Mouse (Mus musculus): Measurements from ENCODE around the gene Prpf19.

Gene Prpf19

DNA sequence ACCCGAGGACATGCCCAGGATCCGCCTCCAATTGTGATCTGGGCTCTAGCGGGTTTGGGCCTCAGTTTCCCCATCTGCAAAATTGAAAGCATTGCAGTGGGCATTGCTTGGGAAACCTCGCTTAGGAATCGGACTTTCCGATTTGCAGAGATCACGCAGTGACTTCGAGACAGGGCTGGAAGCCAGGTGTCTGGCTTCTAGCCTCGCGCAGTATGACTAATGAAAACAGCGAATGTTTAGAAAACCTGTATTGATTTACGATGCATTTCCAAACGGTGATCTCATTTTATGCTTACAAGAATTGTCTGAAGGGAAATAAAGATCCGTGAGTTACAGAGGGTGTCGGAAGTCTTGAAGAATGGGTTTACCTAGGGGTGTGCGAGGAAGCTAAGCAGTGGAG is 677 bp downstream of the Prpf19 start:
- in situ Hi-C loops (cut with MseI, MboI), result no loop called here

DNA sequence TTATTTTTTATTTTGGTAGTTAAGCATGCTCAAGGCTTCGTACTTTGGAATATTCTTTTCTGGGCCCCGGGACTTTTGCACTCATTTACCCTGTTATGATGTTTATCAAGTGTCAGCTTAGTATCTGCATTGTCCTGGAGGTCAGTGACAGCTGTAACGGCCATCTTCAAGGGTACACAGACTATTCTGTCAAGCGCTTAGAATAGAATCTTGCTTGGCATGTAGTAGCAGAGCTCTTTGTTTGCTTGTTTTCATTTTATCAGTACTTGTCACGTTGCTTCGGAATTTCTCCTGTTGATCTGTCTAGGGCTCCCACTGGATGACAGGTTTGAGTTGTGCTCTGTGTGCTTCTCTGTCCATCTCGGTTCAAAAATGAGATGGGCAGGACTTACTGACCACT is 1.8 kb downstream of the Prpf19 start:
- in situ Hi-C loops (cut with MseI, MboI), result no loop called here

DNA sequence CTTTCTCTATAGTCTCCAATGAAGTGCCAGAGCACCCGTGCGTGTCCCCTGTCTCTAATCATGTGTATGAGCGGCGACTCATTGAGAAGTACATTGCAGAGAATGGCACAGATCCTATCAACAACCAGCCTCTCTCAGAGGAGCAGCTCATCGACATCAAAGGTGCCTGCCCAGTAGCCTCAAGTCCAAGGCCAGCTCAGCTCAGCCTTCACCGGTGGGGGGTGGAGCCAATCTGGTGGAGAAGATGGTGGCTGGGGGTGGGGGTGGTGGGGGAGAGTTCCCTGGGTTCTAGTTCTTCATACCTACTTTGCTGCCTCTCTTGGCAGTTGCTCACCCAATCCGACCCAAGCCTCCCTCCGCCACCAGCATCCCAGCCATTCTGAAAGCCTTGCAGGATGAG is 2.5 kb downstream of the Prpf19 start:
- in situ Hi-C loops (cut with MseI, MboI), result no loop called here

DNA sequence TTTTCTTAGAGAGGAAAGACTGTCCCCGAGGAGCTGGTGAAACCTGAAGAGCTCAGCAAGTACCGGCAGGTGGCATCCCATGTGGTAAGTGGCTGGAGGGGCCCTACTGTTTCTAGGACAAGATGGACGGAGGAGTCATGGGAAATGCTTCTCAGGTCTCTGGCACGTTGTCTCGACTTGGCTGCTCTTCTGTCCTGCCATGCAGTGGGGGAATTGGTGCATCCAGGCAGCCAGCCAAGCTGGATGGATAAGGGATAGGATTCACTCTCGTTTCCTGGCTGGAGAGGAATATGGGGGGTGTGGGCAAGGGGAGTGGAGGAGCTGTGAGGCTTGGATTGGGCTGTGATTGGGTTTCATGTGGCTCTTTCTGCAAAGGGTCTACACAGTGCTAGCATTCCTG is 5.3 kb downstream of the Prpf19 start:
- in situ Hi-C loops (cut with MseI, MboI), result no loop called here

DNA sequence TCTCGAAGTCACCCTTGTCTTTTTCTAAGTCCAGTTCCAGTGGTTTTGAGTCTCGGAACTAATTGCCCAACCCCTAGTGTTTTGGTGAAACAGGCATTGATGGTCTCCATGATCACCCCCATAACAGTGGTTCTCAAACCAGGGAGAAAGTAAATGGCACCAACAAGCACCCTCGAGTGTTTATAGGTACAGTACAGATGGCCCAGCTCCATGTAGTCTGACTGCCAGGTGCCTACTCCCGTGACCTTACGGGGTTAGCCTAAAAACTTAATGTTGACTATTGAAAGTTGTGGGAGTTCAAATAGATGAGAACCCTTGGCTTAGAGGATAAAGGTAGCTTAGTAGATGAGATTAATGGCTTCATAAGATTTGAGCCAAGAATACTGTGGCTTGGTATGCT is 6.0 kb downstream of the Prpf19 start:
- in situ Hi-C loops (cut with MseI, MboI), result no loop called here

DNA sequence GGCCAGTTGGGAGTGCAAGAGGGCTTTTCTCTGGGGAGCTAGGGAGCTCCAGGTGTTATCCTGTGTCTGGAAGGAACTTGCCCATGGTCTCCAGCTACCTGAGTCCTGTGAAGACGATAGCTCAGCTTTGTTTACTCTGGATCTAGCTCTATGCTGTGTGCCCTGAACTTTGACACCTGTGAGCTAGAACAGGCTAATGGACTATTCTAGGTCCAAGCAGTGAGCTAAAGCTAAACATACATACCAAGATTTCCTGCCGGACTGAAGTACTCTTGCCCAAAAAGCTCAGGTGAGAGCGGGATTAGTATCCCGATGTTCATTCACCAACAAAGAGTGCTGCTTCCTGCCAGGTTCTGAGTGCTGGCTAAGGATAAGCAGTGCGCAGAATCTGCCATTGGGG is 9.5 kb downstream of the Prpf19 start:
- in situ Hi-C loops (cut with MseI, MboI), result no loop called here

DNA sequence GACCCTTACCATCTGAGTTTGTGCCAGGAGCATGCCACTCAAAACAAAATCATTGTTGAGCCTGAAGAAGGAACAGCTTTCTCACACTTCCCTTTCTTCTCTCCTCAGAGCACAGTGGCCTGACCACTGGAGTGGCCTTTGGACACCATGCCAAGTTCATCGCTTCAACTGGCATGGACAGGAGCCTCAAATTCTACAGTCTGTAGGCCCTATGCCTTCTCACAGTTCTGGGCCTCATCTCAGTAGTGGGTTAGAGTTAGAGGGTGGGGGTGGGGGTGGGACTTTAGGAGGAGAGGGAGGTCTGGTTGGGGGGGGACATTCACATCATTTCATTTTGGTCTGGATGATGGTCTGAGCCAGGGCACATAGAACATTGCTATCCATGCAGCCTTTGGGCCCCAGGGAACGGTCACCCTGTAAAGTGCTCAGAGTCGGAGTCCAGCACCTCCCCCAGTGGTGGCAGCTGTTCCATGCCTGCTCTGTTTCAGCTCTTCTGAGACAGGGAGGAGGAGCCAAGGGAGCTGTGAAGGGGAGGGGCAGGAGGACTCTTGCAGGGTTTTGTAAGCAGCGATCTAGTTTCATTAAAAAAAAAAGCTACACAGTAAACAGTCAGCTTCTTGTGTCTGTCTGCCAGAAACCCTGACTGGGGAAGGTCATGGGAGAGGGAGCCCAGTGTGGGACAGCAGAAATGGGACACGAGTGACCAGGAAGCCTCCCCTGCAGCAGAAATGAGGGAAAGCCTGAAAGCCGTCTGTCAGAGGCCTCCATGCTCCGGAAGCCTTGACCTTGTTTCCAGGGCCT is 10.1 kb downstream of the Prpf19 start:
- in situ Hi-C loops (cut with MseI, MboI), result no loop called here

DNA sequence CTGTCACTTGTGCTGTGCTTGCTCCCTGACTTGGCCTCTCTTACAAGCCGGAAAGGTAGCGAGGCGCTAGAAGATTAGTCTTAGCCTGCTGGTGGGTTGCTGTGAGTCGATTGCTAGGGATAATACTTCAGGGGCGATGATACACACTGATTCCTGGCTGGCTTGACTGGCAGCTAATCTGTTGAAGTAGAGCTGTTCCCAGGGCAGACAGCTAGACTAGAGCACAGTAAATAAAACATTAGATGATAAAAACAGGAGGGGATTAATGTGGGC is 10.6 kb downstream of the Prpf19 start:
- in situ Hi-C loops (cut with MseI, MboI), result no loop called here

DNA sequence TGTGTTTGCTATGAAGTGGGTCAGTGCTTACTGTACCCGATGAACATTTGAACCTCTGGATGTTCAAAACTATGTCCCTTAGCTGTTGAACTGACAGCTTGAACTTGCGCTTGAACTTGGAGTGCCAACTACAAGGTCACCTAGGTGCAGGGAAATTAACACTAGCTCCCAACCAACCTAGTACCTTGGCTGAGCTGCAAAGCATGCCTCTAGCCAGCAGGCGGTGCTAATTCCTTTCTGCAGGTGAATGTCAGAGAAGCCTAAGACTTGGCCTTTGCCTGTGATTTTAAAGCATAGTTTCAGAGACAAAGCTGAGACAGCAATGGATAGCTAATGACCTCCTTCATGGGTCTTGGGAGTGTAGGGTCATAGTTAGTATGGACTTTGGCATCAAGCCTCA is 12.9 kb downstream of the Prpf19 start:
- in situ Hi-C loops (cut with MseI, MboI), result no loop called here

DNA sequence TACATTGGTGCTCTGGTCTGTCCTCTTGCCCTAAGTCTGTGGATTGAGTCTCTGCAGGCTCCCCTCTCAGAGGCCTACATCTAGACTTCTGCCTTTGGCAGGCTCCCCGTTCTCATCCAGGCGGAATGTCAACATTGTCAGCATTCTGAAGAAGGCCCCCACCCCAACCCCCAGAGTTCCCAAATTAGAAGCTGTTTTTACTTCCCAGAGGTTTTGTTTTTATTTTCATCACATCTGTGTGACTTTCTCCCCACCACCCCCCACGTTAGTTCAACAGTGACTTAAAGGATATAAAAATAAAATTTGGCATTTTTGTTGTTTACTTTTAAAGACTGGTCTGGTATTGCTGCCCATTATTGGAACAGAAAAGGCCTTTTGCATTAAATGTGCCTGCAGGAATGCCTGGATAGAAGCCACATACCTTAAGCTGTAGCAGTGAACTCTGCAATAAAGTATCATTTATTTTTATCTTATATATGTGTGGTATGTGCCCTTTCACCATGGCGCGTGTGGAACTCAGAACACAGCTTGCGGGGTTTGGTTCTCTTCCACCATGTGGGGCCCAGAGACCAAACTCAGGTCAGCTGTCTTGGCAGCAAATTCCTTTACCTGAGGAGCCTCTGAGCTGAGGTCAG is 14.2 kb downstream of the Prpf19 start:
- in situ Hi-C loops (cut with MseI, MboI), result no loop called here

DNA sequence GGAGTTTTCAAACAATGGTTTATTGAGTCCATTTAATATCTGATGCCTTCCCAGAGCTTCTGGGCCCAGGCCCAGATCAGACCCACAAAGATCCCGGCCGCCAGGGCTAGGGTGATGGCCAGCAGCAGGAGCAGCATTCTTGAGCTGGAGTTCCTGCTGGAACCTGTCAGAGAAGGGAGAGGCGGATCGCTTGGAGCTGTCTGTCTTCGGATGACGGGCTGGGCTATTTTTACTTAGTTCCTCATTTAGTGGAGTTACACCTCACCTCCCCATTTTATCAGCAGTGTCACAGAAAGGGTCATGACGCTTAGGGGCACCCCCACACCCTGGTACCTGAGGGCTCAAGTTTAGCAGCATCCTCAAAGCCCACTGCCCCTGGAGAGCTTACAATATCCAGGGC is 19.3 kb downstream of the Prpf19 start:
- in situ Hi-C loops (cut with MseI, MboI), result loop anchor here (5.0 kb wide), 2 partner anchors 43 to 63 kb away; no protein-coding TSS in a partner anchor

DNA sequence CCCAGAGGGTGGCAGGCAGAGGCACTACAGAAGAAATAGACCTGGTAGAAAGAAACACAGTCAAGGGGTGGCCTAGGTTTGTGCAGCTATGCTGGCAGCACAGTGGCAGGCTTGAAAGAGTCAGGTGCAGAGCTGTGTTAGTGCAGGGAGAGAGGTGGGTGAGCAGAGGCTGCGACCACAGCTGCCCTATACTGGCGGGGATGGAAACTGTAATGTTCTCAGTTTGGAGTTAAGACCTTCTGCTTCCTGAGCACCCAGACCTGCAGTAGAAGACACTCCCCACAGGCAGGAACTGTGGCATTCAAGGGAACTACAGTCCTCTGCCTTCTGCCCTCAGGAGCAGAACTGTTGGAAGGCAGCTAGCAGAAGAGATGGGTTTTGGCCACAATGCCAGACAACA is 19.8 kb downstream of the Prpf19 start:
- in situ Hi-C loops (cut with MseI, MboI), result loop anchor here (5.0 kb wide), 2 partner anchors 42 to 62 kb away; no protein-coding TSS in a partner anchor

DNA sequence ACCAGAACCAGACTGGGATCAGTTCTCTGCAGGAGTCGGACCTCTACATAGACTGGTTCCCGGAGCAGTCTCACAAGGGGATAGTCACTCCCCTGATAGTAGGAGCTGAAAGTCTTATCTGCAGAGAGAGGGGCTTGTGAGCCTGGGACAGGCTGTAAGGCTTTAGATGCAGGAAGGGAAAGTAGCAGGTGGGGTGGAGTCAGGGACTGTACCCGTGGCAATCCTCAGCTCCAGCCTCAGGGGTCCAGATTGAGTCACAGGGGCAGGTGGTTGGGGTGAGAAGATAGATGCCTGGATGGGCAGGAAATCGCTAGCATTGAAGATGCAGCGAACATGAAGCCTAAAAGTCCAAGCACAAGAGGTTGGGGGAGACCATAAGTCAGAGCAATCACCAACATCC is 21.5 kb downstream of the Prpf19 start:
- in situ Hi-C loops (cut with MseI, MboI), result no loop called here

DNA sequence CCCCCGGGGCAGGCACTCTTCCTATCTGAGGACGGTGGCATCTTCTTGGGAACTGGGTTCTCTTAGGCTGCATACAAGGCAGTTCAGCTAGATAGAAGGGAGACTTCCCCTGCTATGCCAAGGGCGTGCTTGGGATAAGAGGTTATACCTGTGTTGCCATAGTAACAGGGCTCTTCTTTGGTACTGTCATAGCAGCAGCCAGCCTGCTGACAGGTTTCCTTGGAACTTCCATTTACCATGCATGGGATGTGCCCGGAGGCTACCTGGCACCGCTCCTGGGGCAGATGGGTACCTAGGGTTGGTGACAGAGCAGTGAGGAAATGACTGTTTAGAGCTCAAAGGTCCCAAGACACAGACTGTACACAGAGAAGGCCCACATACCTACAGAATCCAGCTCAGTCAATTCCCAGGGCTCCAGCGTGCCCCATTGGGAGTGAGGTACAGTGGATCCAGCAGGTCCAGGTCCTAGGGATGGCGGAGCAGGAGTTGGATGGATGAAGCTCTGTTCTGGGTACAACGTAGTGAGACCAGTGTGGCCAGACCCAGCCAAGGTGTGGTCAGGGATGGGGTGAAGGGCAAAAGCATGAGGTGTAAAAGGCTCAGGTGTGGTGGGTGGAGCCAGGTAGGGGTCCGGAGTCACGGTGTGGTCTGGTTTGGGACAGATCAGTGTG is 23.4 kb downstream of the Prpf19 start:
- in situ Hi-C loops (cut with MseI, MboI), result no loop called here

DNA sequence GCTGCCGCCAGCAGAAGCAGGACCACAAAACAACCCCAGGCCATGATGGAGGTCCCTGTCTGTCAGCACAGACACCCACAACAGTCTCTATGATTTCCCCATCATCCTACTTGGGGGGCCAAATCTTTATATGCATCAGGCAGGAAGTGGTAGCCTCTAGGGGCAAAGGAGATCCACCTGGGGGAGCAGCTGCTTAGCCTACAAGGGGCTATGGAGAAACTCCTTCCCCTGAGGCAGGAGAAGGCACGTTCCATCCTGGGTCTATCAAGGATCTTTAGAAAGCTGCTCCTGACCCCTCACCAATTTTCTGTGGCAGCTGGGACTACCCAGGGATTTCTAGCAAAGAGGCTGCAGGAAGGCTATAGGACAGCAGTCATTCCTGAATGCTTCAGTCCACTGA is 25.5 kb downstream of the Prpf19 start, which contains the start of gene Zp1:
Gene Zp1 (minus strand): TSS at position 101 of the 400 bp plus-strand sequence.
- in situ Hi-C loops (cut with MseI, MboI), result no loop called here

DNA sequence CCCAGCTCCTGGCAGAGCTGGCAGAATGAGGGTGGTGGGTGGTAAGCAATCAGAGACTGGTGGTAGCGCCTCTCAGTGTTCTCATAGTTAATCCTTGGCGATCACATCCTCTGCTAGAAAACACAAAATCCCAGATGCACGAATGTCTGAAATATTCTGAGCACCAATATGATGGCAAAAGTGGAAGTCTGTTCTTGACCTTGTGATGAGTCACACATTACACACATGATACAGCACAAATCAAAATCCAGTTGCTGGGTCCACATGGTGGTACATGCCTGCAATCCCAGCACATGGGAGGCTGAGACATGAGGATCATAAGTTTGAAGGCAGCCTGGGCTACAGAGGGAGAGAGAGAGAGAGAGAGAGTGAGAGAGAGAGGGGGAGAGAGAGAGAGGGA is 26.0 kb downstream of the Prpf19 start:
- in situ Hi-C loops (cut with MseI, MboI), result no loop called here

DNA sequence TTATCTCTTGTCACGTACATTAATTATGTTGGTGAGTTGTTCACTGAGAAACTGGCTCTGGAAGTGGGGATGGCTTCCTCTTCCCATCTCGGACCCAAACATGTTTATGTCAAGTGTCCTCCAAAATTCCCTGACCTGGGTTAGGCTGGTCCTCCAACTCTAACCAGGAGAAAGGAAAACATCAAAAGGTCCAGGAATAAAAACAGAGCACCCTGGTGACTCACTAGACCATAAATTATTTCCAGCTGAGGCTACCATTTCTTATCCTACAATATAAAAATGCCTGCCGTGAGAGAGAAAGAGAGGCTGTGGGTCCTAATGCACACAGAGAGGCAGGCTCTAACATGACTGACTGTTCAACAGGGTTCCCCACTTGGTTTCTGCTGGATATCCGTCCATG is 29.2 kb downstream of the Prpf19 start:
- in situ Hi-C loops (cut with MseI, MboI), result no loop called here

DNA sequence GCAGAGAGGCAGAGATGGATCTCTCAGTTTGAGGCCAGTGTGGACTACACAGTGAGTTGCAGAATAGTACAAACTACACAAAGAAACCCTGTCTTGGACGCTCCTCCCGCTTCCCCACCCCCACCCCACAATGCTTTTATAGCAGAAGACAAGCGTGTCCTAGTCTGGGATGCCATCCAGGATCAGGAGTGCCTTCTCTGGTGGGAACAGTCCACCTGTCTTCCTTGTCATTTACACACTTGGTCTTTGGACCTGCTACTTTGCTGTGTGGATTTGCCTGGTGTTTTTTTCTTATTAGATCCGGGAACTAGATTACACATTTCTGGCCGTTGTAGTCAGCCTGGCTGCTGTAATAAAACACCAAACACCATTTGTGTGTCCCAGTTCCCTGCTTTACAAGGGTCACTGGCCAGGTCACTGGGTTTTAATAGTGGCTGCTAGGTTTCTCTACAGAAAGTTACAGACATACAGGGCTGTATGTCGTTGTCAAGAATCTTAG is 31.1 kb downstream of the Prpf19 start:
- in situ Hi-C loops (cut with MseI, MboI), result no loop called here

DNA sequence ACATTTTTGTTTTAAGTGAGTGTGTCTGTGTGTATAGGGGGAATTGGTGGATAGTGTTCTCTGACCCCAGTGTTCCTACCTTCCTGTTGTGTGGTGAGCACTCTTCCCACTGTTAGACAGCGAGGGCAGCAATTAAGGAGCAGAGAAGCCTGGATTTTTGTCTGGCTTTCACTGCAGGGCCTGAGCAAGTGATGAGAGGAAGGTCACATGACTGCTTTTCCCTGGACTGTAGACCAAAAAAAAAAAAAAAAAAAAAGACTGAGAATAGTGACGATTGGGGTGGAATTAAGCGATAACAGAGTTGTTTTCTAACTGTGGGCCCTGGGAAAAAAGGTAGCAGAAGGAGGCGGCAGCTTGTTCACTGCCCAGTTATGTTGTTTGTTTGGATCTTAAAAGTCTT is 31.6 kb downstream of the Prpf19 start:
- in situ Hi-C loops (cut with MseI, MboI), result no loop called here

DNA sequence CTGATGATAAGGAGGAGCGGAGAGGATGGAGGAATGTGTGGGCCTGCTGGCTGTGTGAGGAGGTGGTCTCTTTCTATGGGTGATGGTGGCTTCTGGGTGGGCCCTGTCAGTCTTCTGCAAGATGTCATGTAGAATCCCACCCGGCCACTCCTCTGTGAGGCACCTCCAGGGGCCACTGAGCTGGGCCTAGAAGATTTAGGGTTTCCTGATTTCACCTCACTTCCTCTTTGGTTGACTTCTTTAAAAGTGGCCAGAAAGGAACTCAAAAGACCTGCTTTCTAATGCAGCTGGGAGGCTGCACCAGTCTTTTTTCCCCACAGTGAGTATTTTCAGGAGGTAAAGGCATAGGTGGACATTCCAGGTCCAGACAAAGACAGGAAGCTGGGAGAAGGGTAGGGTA is 35.6 kb downstream of the Prpf19 start:
- in situ Hi-C loops (cut with MseI, MboI), result no loop called here

DNA sequence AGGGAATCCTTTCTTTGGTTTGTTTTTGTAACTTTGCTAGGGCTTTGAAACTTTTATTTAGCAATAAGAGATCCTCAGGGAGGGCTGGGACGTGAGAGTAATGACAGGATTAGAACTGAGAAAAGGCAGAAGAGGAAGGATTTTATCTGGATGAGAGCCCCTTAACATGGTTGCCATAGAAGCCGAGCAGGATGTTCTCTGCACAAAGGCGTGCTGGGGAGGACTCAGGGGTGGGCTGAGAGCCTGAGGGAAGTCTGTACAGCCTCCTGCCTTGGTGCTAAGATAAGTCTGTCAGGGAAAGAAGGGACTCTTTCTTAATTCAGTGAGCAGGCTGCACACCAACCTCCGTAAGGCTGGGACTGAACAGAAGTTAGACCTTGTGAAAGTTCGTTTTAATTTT is 40.0 kb downstream of the Prpf19 start:
- in situ Hi-C loops (cut with MseI, MboI), result no loop called here

DNA sequence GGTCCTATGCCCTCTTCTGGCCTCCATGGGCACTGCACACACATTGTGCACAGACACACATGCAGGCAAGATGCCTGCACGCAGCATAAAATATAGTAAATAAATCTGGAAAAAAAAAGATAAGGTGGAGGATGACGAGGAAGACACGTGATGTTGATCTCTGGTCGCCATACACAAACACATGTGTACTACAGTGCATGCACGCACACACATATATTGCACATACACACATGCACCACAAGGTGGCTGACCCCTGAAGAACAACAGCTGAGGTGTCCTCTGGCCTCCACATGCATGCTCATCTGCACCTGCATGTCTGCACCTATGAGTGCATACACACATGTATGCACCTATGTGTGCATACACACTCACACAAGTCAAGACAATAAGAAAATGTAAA is 41.0 kb downstream of the Prpf19 start:
- in situ Hi-C loops (cut with MseI, MboI), result no loop called here

DNA sequence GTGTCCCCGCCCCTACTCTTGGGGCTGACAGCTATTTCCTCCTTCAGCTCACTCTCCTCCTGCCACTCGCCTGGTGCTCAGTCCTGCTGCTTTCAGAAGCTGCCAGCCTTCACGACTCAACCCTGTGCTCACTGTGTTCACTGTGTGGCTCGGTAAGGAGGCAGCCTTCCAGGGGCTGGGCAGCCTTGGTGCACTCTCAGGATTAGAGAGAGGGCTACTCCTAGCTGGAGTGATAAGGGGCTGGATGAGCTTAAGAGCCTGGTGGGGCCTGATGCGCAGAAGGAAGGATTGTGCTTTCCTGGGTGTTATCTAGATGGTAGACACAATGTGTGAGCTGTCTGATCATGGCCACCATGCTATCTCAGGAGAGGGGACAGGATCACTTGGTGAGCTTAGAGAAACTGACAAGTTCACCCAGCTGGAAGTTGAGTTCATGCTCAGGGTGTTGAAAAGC is 42.1 kb downstream of the Prpf19 start, which contains the start of gene Ptgdr2:
Gene Ptgdr2 (plus strand): TSS at position 51 of the 454 bp plus-strand sequence.
- in situ Hi-C loops (cut with MseI, MboI), result no loop called here
